Mouse (Mus musculus) ES-Bruce4 (cell line): Measurements from ENCODE around the gene Mrgpra6. TPM values are rescaled to one million over a fixed set of nuclear protein-coding genes. Genes with fewer than 3 reads are reported as not detected.

Source experiments
- H3K27ac ChIP-seq: 2 replicates; pipeline ENCODE4 v1.5.1; 2012; ENCODE audit warnings: low read length, inconsistent platforms; ENCODE audit not compliant: insufficient read depth
- H3K27me3 ChIP-seq: 2 replicates; pipeline ENCODE4 v1.6.1; 2012; ENCODE audit warnings: mild to moderate bottlenecking, low read length, inconsistent platforms; ENCODE audit not compliant: control insufficient read depth, poor library complexity, insufficient read depth, severe bottlenecking
- H3K36me3 ChIP-seq: 2 replicates; pipeline ENCODE4 v1.6.1; 2012; ENCODE audit warnings: inconsistent platforms, mild to moderate bottlenecking, low read length, moderate library complexity; ENCODE audit not compliant: control insufficient read depth, poor library complexity, insufficient read depth, severe bottlenecking
- H3K4me1 ChIP-seq: one replicate; pipeline ENCODE4 v1.8.1; 2011; ENCODE audit warnings: low read length; ENCODE audit not compliant: control insufficient read depth, insufficient read depth
- H3K4me3 ChIP-seq: 2 replicates; pipeline ENCODE4 v1.5.1; 2011; ENCODE audit warnings: low read depth, mild to moderate bottlenecking, low read length
- H3K9ac ChIP-seq: 2 replicates; pipeline ENCODE4 v1.6.1; 2012; ENCODE audit warnings: low read depth, mild to moderate bottlenecking, inconsistent platforms; ENCODE audit not compliant: poor library complexity, severe bottlenecking
- H3K9me3 ChIP-seq: replicated peaks from 2 replicates; pipeline ENCODE4 v1.6.1; 2012; ENCODE audit warnings: mild to moderate bottlenecking, low read length, inconsistent platforms; ENCODE audit not compliant: control insufficient read depth, poor library complexity, insufficient read depth, severe bottlenecking
- CTCF ChIP-seq: IDR thresholded peaks from one replicate; pipeline ENCODE4 v1.8.1; 2011; ENCODE audit warnings: low read depth, low read length
- EP300 ChIP-seq: IDR thresholded peaks from 2 replicates; pipeline ENCODE4 v1.6.1; 2011; ENCODE audit warnings: low read depth, low read length; ENCODE audit not compliant: insufficient read depth
- POLR2A ChIP-seq: IDR thresholded peaks from one replicate; pipeline ENCODE4 v1.8.1; 2011; ENCODE audit warnings: low read length; ENCODE audit not compliant: insufficient read depth
- polyA plus RNA-seq: library from polyadenylated mRNA; stranded (reverse); fragments of >200 nt; gene quantifications from 2 replicates; pipeline ENCODE4 v1.2.4, GENCODE M21; 2011; ENCODE audit warnings: low read depth; ENCODE audit not compliant: missing spikeins, insufficient read depth, insufficient read length

Mrgpra6 gene
- polyA plus RNA-seq, 1 experiment = not detected

- Histone ChIP-seq H3K9me3 (no peaks in the 10 kb centered on the region), H3K27me3 (no peaks in the 10 kb centered on the region; the same call in 1 of the 2 replicates), H3K9ac (no peak overlapping the region), H3K4me1 (no peaks in the 10 kb centered on the region), H3K27ac (no peak overlapping the region), H3K36me3 (no peaks in the 10 kb centered on the region), H3K4me3 (no peak overlapping the region)
- TF ChIP-seq POLR2A = no peak
- no peak for TF ChIP-seq CTCF
- no peak for TF ChIP-seq EP300
These were observed 56.4 kb downstream of the Mrgpra6 start for GRCm38 (mm10) chr7:47148298-47148697.

- H3K4me1 ChIP-seq = no peaks in the 10 kb centered on the region
- H3K27ac ChIP-seq = no peak overlapping the region
- H3K9me3 ChIP-seq = no peaks in the 10 kb centered on the region
- H3K4me3 ChIP-seq = no peak overlapping the region
- TF ChIP-seq POLR2A (no peak), EP300 (no peak), CTCF (peak; percentile 59)
- no peak overlapping the region for H3K9ac ChIP-seq
- no peaks in the 10 kb centered on the region; the same call in 1 of the 2 replicates for H3K27me3 ChIP-seq
- H3K36me3 ChIP-seq = no peaks in the 10 kb centered on the region
These were observed 58.5 kb downstream of the Mrgpra6 start for GRCm38 (mm10) chr7:47146034-47146812.

- Histone ChIP-seq H3K9me3 (no peaks in the 10 kb centered on the region), H3K9ac (no peak overlapping the region), H3K4me3 (no peak overlapping the region), H3K4me1 (no peaks in the 10 kb centered on the region), H3K27me3 (no peaks in the 10 kb centered on the region; the same call in 1 of the 2 replicates), H3K36me3 (no peaks in the 10 kb centered on the region), H3K27ac (no peak overlapping the region)
- TF ChIP-seq CTCF = no peak
- TF ChIP-seq EP300 = 0 out of 2 replicates have a peak, but pooled peaks have one; percentile 23
- TF ChIP-seq POLR2A = no peak
These were observed 60.4 kb downstream of the Mrgpra6 start for GRCm38 (mm10) chr7:47144299-47144698.

- TF ChIP-seq CTCF (no peak), POLR2A (no peak), EP300 (no peak)
- Histone ChIP-seq H3K9ac (no peak overlapping the region), H3K4me3 (no peak overlapping the region), H3K9me3 (no peaks in the 10 kb centered on the region), H3K27ac (no peak overlapping the region), H3K4me1 (no peaks in the 10 kb centered on the region), H3K27me3 (no peaks in the 10 kb centered on the region; the same call in 1 of the 2 replicates), H3K36me3 (no peaks in the 10 kb centered on the region)
These were observed 64.8 kb downstream of the Mrgpra6 start for GRCm38 (mm10) chr7:47139823-47140325.

Other genes with a start within 250 kb of the Mrgpra6 start
- gene Uevld, start 246.4 kb downstream of the Mrgpra6 start, polyA plus RNA-seq = 56.6 and 64.5 TPM in 2 replicates
- not detected in 2 replicates for gene Gm9999, start 221.3 kb downstream of the Mrgpra6 start, polyA plus RNA-seq
- gene Spty2d1, start 196.5 kb downstream of the Mrgpra6 start, polyA plus RNA-seq = 16.8 and 18.0 TPM in 2 replicates
- 2.0 and 2.8 TPM in 2 replicates for gene Tmem86a, start 154.3 kb downstream of the Mrgpra6 start, polyA plus RNA-seq
- not detected in 2 replicates for gene Ptpn5, start 71.2 kb downstream of the Mrgpra6 start, polyA plus RNA-seq
- not detected in 2 replicates for gene Mrgpra9, start 47.9 kb upstream of the Mrgpra6 start, polyA plus RNA-seq
- not detected in 2 replicates for gene Mrgpra1, start 149.3 kb upstream of the Mrgpra6 start, polyA plus RNA-seq
- not detected in 2 replicates for gene Mrgpra2a, start 247.2 kb upstream of the Mrgpra6 start, polyA plus RNA-seq